Mouse (Mus musculus): ENCODE results near the gene Vwa8.

GRCm38 (mm10) chr14:79028996-79029575, 180.2 kb downstream of the Vwa8 start:
- TF ChIP-seq HCFC1 (IDR thresholded peaks at IDR 0.05; ENCODE audit: borderline replicate concordance, insufficient read depth, low read length) (no peak), ZC3H11A (IDR thresholded peaks at IDR 0.05; ENCODE audit: borderline replicate concordance, low read depth, low read length) (no peak), MAFK (IDR thresholded peaks at IDR 0.05; ENCODE audit: insufficient read depth, low read depth, low read length) (no peak), ZNF384 (IDR thresholded peaks at IDR 0.05; ENCODE audit: low read depth, low read length) (no peak), CHD2 (IDR thresholded peaks at IDR 0.05; ENCODE audit: low read depth, low read length) (no peak)

All from ES-E14 (cell line).